Mouse (Mus musculus): ENCODE data around the gene Hnrnpul1.

The Hnrnpul1 gene

DNA sequence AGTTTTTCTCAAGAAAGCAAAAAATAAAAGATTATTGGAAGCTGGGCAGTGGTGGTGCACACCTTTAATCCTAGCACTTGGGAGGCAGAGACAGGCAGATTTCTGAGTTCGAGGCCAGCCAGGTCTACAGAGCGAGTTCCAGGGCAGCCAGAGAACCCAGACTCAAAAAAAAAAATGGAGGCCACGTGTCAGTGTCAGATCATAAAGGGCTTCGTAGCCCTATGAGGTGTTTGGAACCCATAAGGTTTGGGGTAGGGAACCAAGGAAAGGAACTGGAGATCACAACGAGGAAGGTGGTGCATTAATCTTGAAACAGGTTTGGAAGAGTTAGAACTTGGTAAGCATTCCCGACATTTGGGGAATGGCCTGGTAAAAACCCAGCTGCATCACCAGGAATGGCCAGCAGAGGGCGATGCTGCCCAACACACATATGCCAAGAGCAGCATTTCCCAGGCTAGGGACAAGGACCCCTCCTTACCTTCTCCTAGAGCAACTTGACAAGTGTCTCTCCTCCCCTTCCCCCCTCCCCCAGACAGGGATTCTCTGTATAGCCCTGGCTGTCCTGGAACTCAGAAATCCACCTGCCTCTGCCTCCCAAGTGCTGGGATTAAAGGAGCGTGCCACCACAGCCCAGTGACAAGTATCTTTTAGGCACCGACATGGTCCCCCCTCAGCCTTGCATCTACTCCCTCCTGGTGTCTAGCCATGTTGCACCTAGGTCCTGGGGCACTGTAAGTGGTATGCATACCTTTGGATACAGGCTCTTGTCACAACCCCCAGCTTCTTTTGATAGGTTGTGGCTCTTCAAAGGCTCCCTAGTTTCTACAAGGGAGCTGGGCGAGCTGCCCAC, 34.6 kb downstream of the Hnrnpul1 start:
- CTCF ChIA-PET, result interaction anchor here (0.5 to 1.1 kb wide), 2 partner anchors 32 to 46 kb away, joined by 3 to 4 read pairs; no protein-coding TSS in a partner anchor

DNA sequence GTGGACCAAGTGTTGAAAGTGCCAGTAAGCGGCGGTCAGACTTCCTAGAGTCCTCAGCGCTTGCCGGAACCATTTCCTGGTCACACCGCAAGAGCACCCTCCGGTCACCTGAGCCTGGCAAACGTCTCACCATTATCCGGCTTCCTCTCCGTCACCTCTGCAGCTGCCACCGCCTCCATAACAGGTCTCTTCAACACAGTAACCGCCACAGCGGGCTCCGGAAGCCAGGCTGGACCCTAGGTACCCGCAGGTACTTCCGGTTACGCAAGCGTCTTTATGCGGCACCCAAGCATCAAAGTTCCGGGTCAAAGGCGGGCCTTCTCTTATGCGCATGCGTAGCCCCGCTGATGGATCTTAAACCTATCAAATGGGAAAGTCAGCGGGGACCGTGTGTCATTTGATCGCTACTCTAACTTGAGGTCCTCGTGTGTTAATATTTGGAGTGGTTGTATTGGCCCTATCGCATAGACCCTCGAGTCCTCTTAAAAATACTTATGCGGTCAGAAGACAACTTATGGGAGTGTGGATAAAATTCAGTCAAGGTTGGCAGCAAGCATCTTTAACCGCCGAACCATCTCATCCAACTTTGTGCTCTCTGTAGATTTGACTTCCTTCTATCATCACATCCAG, 35.7 kb downstream of the Hnrnpul1 start, which contains the start of gene Ccdc97:
Gene Ccdc97, minus strand, starts transcription at position 301 of the 630 bp plus-strand sequence.
- CTCF ChIA-PET, result no interaction called here

DNA sequence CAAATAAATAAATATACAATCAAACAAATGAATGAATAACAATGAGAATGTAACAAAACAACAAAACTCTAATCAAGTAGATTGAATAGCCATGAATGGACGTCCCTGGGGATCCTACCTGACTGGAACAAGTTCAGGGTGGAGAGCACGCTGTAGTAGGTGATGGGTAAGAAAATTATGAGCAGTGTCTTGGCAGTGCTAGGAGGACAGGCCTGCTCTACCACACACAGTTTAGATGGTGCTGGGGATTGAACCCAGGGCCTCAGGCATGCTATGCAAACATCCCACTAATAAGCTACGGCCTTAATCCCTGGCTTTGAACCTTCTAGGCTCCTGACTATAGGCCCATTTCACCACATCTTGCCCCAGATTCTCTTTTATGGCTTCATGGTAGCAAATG, 37.1 kb downstream of the Hnrnpul1 start:
- CTCF ChIA-PET, result no interaction called here

DNA sequence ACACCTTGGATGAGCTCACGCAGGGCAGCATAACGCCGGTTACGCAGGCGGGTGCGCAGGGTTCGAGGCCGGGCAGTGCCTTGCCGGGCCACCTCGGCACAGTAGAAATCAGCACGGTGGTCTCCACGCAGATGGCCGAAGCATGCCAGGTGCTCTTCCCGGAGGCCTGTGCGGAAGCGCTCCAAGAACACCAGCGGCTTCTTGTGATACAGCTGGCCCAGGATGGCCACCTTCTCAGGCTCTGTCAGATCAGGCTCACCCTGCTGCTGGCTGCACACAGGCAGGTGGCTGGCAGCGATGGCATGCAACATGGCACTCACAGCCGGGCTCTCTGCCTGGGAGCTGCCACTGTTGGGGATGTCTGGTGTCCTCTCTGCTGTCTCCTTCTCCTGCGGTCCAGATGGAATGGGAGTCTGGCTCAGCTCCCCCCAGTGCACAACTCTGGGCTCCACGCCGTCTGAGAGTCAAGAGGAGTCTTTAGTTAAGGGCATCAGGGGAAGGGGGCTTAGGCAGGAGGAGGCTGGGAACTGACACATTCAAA, 38.8 kb downstream of the Hnrnpul1 start:
- CTCF ChIA-PET, result no interaction called here

DNA sequence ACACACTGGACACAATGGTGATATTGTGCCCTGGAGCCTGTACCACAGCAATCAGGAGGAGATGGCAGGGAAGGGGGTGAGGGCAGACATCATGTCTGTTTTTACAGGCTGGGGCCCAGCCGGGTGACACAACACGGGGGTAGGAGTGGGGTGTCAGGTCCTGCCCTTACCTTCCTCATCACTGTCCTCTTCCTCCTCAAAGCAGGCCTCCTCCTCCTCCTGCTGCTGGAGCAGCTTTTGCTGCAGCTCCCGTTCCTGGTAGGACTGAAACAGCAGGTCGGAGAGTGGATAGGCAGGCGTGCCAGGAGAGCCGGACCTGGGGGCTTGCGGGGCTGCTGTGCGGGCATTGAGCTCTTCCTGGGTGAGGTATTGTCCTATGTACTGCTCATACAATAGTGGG, 40.0 kb downstream of the Hnrnpul1 start:
- CTCF ChIA-PET, result no interaction called here

DNA sequence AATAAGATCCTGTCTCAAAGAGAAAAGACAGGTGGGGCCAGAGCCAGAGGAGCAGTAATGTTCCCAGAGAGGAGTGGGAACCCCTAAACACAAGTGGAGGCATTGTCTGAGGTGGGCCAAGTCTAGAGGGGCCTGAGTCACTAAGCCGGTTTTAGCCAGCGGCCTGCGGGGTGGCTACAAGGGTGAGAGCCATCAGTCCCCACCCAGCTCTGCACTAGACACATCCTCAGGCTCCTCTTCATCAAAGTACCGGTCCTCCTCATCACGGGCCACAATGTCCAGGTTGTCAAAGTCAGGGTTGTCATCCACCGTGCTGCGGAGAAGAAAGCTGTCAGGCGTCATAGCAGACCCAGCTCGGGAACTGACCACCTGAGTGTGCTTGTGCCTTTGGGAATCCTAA, 41.8 kb downstream of the Hnrnpul1 start:
- CTCF ChIA-PET, result no interaction called here

DNA sequence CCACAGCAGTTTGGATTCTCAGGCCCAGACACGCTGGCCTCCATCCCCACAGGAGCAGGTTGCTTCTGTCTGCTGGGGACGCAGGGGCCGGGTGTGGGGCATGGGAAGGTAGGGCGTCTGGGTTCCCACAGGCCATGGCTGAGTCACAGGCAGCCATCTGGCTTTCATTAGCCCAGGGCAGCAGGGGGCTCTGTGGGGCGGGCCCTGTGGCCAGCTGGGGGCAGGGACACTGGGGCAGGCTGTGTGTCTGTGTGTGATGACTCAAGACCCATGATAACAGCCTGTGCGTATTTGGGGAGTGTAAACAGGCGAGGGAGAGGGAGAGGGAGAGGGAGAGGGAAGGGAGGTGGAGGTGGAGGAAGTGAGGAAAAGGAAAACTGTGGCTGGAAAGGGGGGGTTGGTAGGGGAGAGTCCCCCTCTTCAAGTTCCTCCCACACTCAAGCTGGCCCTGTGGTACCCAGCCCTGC, 42.8 kb downstream of the Hnrnpul1 start:
- CTCF ChIA-PET, result no interaction called here

DNA sequence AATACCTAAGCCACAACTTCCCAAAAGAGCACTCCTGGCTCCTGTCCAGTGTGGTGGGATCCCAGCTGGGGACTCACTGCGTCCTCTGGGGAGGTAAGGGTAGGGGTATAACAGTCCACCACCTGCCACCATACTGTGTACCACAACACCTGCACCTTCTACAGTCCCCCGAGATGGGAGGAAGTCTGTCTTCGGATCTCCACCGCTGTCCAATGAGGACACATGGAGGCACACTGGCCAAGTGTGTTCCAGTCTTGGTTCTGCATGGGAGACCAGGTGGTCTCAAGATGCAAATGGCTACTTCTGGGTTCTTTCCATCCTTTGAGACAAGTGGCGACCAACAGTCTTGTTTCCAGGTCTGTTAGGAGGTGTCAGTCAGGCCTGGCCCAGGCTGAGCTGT, 43.4 kb downstream of the Hnrnpul1 start:
- CTCF ChIA-PET, result no interaction called here

DNA sequence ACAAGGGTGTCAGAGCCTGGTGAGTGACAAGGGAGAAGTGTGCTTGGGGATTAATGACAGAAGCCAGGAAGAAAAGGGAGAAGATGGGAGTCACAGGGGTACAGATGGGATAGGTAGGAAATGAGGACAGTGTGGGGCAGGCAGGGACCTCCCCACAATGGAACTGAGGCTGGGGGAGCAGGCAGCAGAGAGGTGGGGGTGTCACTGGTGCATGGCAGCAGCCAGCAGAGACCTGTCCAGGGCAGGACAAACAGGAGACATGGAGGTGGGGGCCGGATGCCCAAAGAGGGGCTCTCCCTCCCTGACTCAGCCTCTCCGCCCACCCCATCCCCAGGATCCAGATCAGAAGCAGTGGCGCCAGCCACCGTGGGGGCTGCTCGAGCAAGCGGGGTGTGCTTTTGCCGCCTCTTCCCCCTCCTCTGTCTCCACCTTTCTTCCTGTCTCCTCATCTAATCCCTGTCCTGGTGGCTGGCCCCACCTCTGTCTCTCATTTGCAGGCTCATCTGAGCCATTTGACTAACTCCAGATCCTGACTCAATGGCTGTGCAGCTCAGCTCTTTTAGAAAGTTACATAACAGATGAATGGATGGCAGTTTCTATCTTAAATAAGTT, 43.9 kb downstream of the Hnrnpul1 start:
- CTCF ChIA-PET, result interaction anchor here (0.7 kb wide), 1 partner anchor 1761 kb away, joined by 4 read pairs; no protein-coding TSS in a partner anchor

DNA sequence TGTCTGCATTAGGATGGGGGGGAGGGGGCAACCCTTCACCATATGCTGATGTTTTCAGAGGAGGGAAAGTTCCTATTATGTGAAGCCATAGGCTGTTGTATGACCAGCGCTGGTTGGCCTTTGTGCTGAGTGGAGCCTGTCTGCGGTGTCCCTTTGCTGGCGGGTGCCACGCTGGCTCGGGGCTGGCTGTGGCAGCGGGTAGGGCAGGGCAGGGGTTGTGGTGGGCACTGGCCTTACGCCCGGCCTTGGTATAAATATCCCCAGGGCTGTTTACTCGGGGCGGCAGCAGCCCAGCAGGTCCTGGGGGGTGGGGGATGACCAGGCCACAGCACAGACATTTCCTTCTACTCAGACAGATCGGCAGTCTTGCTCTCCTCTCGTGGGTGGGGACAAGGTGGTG, 44.6 kb downstream of the Hnrnpul1 start:
- CTCF ChIA-PET, result interaction anchor here (0.7 kb wide), 1 partner anchor 1761 kb away, joined by 4 read pairs; no protein-coding TSS in a partner anchor

DNA sequence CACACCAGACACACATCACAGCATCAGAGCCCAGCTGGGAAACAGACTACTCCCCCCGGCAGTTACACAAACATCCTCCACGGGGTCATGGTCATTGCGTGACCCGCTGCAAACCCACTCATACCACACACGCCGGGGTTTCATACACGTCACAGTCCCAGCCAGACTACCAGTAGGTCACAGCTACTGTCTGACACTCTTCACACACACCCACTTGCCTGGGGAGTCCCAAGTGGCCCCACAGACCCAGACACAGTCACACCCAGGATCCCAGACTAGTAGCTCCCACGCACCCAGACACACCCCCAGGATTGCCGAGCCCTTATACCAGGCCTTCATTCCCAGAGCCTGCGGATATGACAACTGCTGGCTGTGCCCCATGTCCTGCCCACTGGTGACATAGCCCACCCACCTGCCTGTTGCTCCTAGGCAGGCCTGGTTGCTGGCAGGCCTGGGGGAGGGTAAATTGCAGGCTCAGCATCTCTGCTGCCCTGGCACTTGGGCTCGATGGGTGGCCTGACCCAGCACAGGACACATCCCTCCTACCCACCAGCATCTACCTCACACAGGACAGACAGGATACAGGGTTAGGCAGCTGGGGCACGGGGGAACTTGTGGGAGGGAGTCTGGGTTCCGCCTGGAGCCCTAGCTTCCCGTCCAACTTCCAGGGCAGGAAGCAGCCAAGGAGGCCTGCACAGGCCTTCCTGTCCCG, 46.8 kb downstream of the Hnrnpul1 start:
- CTCF ChIA-PET, result interaction anchor here (0.7 kb wide), 1 partner anchor 34 kb away, joined by 4 read pairs; no protein-coding TSS in a partner anchor

DNA sequence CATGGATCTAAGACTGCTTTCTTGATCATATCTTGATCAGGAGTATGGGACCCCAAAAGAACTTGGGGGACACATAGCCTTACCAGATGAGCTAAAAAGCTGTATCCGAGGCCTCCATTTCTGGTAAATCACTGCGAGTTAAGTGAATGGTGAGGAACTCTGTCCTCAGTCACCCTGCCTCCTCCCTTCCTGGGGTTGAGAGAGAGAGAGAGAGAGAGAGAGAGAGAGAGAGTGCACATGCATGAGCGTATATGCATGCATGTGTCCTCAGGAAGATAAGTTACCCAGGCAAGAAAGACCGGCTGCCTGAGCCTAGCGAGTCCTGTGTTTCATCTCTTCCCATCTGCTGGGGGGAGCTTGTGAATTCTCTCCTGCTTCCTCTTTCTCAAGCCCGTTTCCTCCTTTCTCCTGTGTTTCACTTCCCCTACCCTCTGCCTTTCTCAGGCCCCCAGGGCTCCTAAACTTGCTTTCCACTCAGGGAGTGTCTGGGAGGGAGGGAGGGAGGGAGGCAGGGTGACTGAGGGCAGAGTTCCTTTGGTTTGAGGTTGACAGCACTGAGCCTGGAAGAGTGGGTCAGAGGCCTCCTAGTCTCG, 47.9 kb downstream of the Hnrnpul1 start:
- CTCF ChIA-PET, result no interaction called here

DNA sequence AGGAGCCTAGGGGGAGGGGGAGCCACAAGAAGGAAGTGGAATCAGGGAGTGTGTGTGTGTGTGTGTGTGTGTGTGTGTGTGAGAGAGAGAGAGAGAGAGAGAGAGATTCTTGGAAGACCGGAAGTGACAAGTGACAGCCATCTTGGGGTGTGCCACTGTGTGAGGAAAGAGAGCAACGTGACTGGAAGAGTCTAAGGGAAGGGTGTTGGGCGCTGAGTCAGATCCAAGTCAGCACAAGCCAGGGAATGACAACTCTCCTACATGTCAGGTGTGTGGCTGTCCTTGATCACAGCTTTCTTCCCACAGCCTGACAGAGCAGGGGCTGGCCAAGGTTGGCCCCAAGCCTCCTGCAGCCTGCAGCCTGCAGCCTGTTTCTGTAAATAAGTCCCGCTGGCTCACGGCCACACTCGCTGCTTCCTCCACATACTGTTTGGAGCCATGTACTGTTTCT, 48.7 kb downstream of the Hnrnpul1 start:
- CTCF ChIA-PET, result no interaction called here

DNA sequence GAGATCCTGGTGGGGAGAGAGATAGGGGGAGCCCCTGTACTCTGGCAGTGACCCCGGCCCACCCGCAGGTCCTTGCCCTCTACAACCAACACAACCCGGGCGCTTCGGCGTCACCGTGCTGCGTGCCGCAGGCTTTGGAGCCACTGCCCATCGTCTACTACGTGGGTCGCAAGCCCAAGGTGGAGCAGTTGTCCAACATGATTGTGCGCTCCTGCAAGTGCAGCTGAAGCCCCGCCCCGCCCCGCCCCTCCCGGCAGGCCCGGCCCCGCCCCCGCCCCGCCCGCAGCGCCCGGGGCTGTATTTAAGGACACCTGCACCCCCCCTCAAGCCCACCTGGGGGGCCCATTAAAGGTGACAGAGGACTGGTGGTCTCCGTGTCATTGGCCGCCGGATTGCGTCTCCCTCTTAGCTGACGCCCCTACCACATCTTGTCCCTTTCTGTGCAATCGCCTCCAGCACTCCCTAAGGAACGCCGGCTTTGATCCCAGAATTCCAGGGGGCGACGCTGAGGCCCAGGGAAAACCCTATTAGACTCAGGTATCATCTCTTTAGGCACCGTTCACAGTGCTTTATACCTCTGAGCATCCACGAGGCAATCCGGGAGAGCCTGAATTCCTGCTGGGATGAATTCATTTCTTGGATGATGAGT, 49.7 kb downstream of the Hnrnpul1 start:
- CTCF ChIA-PET, result no interaction called here

DNA sequence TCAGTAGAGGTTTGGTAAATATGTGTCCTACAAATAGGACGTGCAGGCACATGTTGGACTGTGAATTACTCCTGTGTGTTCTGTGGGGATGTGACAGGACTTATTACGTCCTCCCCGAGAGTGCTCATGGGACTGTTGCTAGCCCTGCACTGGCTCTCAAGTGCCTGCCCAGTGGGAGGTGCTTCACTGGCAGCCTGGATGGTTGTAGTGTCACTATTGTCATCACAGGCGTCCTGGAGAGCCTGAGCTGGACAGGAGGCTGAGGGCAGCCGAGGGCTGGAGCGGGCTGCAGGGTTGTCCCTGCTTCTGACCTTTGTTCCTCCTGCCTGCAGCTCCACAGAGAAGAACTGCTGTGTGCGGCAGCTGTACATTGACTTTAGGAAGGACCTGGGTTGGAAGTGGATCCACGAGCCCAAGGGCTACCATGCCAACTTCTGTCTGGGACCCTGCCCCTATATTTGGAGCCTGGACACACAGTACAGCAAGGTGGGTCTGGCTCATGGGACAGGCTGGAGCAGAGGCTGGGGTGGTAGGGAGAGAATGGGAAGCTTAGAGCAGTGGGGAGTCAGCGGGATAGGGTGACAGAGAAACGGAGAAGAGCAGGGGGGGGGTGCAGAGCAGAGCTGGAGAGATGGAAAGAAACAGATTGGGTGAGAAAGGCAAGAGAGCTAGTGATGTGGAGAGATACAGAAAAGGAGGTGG, 50.6 kb downstream of the Hnrnpul1 start:
- CTCF ChIA-PET, result no interaction called here

DNA sequence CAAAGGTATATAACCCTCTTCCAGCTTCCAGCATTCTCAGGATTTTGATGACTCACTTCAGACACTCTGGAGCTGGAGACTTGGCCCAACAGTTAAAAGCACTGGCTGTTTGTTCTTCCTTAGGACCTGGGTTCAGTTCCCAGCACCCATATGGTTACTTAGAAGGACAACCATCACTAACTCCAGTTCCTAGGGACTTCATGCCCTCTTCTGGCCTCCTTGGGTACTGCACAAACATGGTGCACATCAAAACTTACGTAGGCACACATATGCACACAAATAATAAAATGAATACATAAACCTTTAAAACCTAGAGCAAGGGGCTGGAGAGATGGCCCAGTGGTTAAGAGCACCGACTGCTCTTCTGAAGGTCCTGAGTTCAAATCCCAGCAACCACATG, 52.2 kb downstream of the Hnrnpul1 start:
- CTCF ChIA-PET, result interaction anchor here (0.7 to 1.9 kb wide), 3 partner anchors 9 to 14 kb away, joined by 5 to 6 read pairs (median 6); no protein-coding TSS in a partner anchor

DNA sequence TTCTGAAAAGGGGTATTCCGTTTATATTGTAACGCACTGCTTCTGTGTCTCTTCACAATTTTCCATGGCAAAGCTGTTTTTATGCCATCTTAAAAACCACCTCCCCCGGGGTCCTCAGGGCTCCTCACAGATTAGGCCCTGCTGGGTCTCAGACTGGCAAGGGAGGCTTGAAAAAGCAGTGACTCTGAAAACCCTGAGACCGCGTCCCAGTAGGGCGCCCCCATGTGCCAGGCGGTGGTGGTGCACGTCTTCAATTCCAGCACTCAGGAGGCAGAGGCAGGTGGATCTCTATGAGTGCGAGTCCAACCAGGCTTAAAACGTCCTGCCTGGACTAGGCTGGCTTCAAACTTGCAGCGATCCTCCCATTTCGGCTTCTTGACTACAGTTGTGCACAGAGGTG, 53.8 kb downstream of the Hnrnpul1 start:
- CTCF ChIA-PET, result no interaction called here

DNA sequence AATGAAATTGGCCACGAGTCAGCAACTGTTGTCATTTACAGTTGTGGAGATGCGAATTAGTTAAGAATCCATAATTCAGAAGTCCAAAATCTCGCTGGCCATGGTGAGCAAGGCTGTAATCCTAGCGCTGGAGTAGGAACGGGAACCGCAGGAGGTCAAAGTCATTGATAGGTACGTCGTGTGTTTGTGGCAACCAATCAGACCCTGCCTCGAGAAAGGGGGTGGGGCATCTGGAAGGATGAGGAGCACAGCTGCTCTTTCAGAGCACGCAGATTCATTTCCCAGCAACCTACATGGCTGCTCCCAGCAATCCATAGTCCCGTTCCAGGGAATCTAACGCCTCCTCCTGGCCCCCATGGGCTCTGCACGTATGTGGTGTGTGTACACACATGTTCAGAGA, 54.7 kb downstream of the Hnrnpul1 start:
- CTCF ChIA-PET, result no interaction called here

DNA sequence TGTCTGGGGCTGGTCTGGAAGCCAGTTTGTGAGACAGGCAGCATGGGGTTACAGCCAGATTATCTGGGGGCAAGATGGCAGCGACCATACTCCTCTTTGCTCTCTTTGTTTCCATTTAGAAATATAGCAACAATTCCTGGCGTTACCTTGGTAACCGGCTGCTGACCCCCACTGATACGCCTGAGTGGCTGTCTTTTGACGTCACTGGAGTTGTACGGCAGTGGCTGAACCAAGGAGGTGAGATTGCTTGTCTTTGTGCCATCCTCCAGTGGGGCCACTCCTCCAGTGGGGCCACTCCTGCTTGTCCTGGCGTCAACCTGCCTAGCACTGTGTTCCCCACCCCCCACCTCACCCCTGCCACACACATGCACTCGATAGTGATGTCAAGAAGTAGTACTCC, 60.5 kb downstream of the Hnrnpul1 start:
- CTCF ChIA-PET, result interaction anchor here (0.5 kb wide), 1 partner anchor 9 kb away, joined by 6 read pairs; no protein-coding TSS in a partner anchor

DNA sequence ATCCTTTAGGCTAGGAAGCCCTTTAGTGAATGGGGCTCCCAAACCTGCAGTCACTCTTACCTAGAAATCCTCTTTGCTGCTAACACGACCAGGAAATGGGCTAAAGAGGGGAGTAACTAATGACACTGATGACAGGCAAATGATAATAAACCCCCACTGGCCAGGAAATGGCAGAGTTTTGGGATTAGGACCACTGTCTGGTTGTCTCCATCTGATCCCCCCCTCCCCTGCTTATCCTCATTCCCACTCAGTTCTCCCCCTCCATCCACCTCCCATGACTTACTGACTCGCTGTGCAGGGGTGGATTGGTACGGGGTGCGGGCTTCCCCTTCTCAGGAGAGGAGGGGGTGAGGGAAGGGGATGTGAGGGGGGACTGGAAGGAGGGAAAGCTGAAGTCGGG, 64.5 kb downstream of the Hnrnpul1 start:
- CTCF ChIA-PET, result interaction anchor here (0.6 to 2.4 kb wide), 2 partner anchors 12 to 38 kb away, joined by 3 to 6 read pairs; no protein-coding TSS in a partner anchor
